Mouse (Mus musculus) liver, adult (tissue): ENCODE data around the gene Ggps1.

Experiments used
- GATA4 ChIP-seq: IDR thresholded peaks from 2 replicates; pipeline ENCODE4 v1.6.1; 2014; ENCODE audit warnings: mild to moderate bottlenecking, low read length; ENCODE audit not compliant: insufficient replicate concordance

The Ggps1 gene

GRCm38 (mm10) chr13:14011454-14011995 is 51.8 kb downstream of the Ggps1 start:
- TF ChIP-seq GATA4, result no peak

- TF ChIP-seq GATA4, result no peak
These were observed 57.2 kb downstream of the Ggps1 start for GRCm38 (mm10) chr13:14006056-14006455.

GRCm38 (mm10) chr13:14004999-14005398 is 58.3 kb downstream of the Ggps1 start:
- TF ChIP-seq GATA4, result no peak

GRCm38 (mm10) chr13:14004086-14004485 is 59.2 kb downstream of the Ggps1 start:
- no peak for TF ChIP-seq GATA4

- no peak for TF ChIP-seq GATA4
These were observed 60.6 kb downstream of the Ggps1 start for GRCm38 (mm10) chr13:14002706-14003105.
